Mouse (Mus musculus) layer of hippocampus, postnatal 10 days (tissue): ENCODE data around the gene Cds1. TPM values are rescaled to one million over a fixed set of nuclear protein-coding genes. Genes with fewer than 3 reads are reported as not detected.

Source experiments
- DNase-seq, 2 experiments: peaks; one replicate each; pipeline ENCODE4 v3.0.0; 2021; ENCODE audit warnings: low spot score in 2 of 2
- total RNA-seq, 2 experiments: library from RNA; stranded (reverse); gene quantifications; 2 replicates each; pipeline ENCODE4 v1.2.3; 2021

Cds1 gene
- total RNA-seq, 2 experiments from 2014 or later, result 63.5 to 70.7 TPM

DNA sequence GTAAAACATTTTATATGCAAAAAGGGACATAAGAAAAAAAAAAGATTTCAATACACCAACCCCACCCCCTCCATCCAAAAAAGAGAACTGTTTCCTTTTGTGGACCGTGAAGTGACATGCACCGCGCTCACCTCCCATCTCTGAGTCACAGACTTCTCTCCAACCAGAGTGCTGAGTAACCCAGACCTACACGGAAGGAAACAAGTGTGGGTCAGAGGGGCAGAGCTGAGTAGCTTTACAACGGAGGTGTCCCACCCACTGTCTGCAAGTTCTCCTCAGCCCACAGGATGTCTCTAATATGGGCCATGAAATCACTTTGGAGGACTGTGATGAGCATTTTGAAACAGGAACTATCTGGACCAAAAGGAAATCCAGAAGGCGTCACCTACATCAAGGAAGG lies 99.0 kb downstream of the Cds1 start:
- DNase-seq, result no peak

DNA sequence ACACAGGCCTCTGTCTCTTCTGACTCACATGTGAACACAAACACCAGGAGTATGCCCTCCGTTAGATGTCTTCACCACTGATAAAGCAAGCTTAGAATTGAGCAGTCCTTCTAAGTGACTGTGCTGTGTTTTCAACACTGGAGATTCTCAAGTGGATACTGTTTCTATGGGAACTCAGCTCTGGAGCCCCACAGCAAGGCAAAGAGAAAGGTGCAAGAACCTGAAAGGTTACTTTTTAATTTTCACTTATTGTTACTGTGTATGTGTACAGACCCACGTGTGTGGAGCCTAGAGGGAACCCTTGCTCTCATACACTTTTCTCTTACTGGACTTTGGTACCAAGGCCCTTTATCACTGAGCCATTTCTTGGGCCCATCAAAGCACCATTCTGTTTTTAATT lies 101.8 kb downstream of the Cds1 start:
- DNase-seq, result no peak

Other genes with a start within 250 kb of the Cds1 start
- under 1 TPM; 0.62 to 0.91 TPM for gene Nkx6-1, start 100.1 kb upstream of the Cds1 start, total RNA-seq